Mouse (Mus musculus): ENCODE data around the gene Tmem150c. TPM values are rescaled to one million over a fixed set of nuclear protein-coding genes. Genes with fewer than 3 reads are reported as not detected.
A peak's percentile ranks its signal among the peaks of the same experiment; 100 is the strongest.

Tmem150c gene
- polyA plus RNA-seq, 2 experiments, result 4.8 to 7.3 TPM

- Histone ChIP-seq H3K4me3 (replicated peaks; ENCODE audit: low read length) (peak overlapping the region; percentile 22), H3K27me3 (ENCODE audit: control insufficient read depth, insufficient read depth, low read length) (peaks cover 7% of the 10 kb centered on the region; the same call in 1 of the 2 replicates), H3K4me2 (replicated peaks; ENCODE audit: low read depth, low read length, severe bottlenecking) (peak overlapping the region; percentile 36; the same call in 1 of the 2 replicates), H3K9ac (ENCODE audit: low read depth, low read length, severe bottlenecking) (0 out of 2 replicates have a peak overlapping the region, but pooled peaks have one; percentile 31), H3K36me3 (ENCODE audit: control insufficient read depth, insufficient read depth, low read length) (no peaks in the 10 kb centered on the region), H3K27ac (replicated peaks; ENCODE audit: low read depth, low read length) (no peak overlapping the region), H3K9me3 (ENCODE audit: control insufficient read depth, low read length) (no peaks in the 10 kb centered on the region), H3K4me1 (ENCODE audit: control insufficient read depth, insufficient read depth, low read length) (peaks cover 8% of the 10 kb centered on the region; the same call in 1 of the 2 replicates)
- DNase-seq (ENCODE audit: low spot score) (peak; percentile 8), ATAC-seq (ENCODE audit: low FRiP score, low read depth) (no peak)
- WGBS, result 2% methylated on average over 20 of the region's 20 CpGs
- no peak for TF ChIP-seq POLR2A (IDR thresholded peaks at IDR 0.05; ENCODE audit: borderline replicate concordance, extremely low read depth, insufficient read depth, insufficient read length)
These were observed 38.9 kb downstream of the Tmem150c start for GRCm38 (mm10) chr5:100120711-100121141.

GRCm38 (mm10) chr5:100119331-100119730, 40.3 kb downstream of the Tmem150c start:
- WGBS, result 63% methylated on average over 8 of the region's 8 CpGs
- TF ChIP-seq POLR2A (IDR thresholded peaks at IDR 0.05; ENCODE audit: borderline replicate concordance, extremely low read depth, insufficient read depth, insufficient read length), result no peak
- no peak overlapping the region for H3K9ac ChIP-seq (ENCODE audit: low read depth, low read length, severe bottlenecking)

DNA sequence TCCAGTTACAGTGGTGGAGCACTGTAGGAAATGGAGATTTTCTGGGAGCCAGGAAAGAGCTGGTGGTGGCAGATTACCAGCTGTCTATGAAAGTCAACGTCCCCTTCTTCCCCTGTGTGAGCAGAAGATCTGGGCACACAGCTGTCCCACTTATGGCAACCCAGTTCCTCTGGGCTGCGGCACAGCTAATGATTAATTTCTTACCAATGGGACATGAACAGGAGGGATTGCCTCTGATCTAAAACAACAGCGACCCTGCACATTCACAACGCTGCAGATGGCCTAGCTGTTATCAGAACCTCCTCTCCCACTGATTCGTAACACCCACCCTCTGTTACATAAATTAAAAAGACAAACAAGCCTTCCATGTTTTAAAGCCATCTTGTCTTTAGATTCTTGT, 46.2 kb downstream of the Tmem150c start:
- Histone ChIP-seq H3K27me3 (ENCODE audit: control insufficient read depth, insufficient read depth, low read length) (no peaks in the 10 kb centered on the region), H3K4me1 (ENCODE audit: control insufficient read depth, insufficient read depth, low read length) (no peaks in the 10 kb centered on the region), H3K9ac (ENCODE audit: low read depth, low read length, severe bottlenecking) (no peak overlapping the region), H3K27ac (replicated peaks; ENCODE audit: low read depth, low read length) (no peak overlapping the region), H3K36me3 (ENCODE audit: control insufficient read depth, insufficient read depth, low read length) (no peaks in the 10 kb centered on the region), H3K4me3 (replicated peaks; ENCODE audit: low read length) (no peak overlapping the region), H3K9me3 (ENCODE audit: control insufficient read depth, low read length) (no peaks in the 10 kb centered on the region), H3K4me2 (replicated peaks; ENCODE audit: low read depth, low read length, severe bottlenecking) (no peak overlapping the region)
- TF ChIP-seq POLR2A (IDR thresholded peaks at IDR 0.05; ENCODE audit: borderline replicate concordance, extremely low read depth, insufficient read depth, insufficient read length), result no peak
- 45% methylated on average over 5 of the region's 5 CpGs for WGBS
- no peak for DNase-seq (ENCODE audit: low spot score)
- no peak for ATAC-seq (ENCODE audit: low FRiP score, low read depth)

More at GRCm38 (mm10) chr5:100119331-100119730, 40.3 kb downstream of the Tmem150c start:
- ATAC-seq (ENCODE audit: low FRiP score, low read depth) (no peak), DNase-seq (ENCODE audit: low spot score) (no peak)
- H3K4me2 ChIP-seq (replicated peaks; ENCODE audit: low read depth, low read length, severe bottlenecking), result no peak overlapping the region
- no peak overlapping the region for H3K27ac ChIP-seq (replicated peaks; ENCODE audit: low read depth, low read length)
- H3K4me1 ChIP-seq (ENCODE audit: control insufficient read depth, insufficient read depth, low read length), result peaks cover 8% of the 10 kb centered on the region; the same call in 1 of the 2 replicates
- H3K9me3 ChIP-seq (ENCODE audit: control insufficient read depth, low read length), result no peaks in the 10 kb centered on the region
- peaks cover 7% of the 10 kb centered on the region; the same call in 1 of the 2 replicates for H3K27me3 ChIP-seq (ENCODE audit: control insufficient read depth, insufficient read depth, low read length)
- H3K36me3 ChIP-seq (ENCODE audit: control insufficient read depth, insufficient read depth, low read length), result no peaks in the 10 kb centered on the region
- no peak overlapping the region for H3K4me3 ChIP-seq (replicated peaks; ENCODE audit: low read length)

GRCm38 (mm10) chr5:100110581-100110980, 49.0 kb downstream of the Tmem150c start:
- Histone ChIP-seq H3K9me3 (ENCODE audit: control insufficient read depth, low read length) (no peaks in the 10 kb centered on the region), H3K36me3 (ENCODE audit: control insufficient read depth, insufficient read depth, low read length) (no peaks in the 10 kb centered on the region), H3K4me2 (replicated peaks; ENCODE audit: low read depth, low read length, severe bottlenecking) (no peak overlapping the region), H3K27me3 (ENCODE audit: control insufficient read depth, insufficient read depth, low read length) (no peaks in the 10 kb centered on the region), H3K4me1 (ENCODE audit: control insufficient read depth, insufficient read depth, low read length) (no peaks in the 10 kb centered on the region), H3K4me3 (replicated peaks; ENCODE audit: low read length) (no peak overlapping the region), H3K9ac (ENCODE audit: low read depth, low read length, severe bottlenecking) (no peak overlapping the region), H3K27ac (replicated peaks; ENCODE audit: low read depth, low read length) (no peak overlapping the region)
- TF ChIP-seq POLR2A (IDR thresholded peaks at IDR 0.05; ENCODE audit: borderline replicate concordance, extremely low read depth, insufficient read depth, insufficient read length), result no peak
- ATAC-seq (ENCODE audit: low FRiP score, low read depth), result no peak
- DNase-seq (ENCODE audit: low spot score), result no peak
- 62% methylated on average over 3 of the region's 3 CpGs for WGBS

GRCm38 (mm10) chr5:100109543-100110282, 49.9 kb downstream of the Tmem150c start:
- H3K4me1 ChIP-seq (ENCODE audit: control insufficient read depth, insufficient read depth, low read length), result no peaks in the 10 kb centered on the region
- 65% methylated on average over 7 of the region's 7 CpGs for WGBS
- H3K9me3 ChIP-seq (ENCODE audit: control insufficient read depth, low read length), result no peaks in the 10 kb centered on the region
- DNase-seq (ENCODE audit: low spot score), result no peak
- ATAC-seq (ENCODE audit: low FRiP score, low read depth), result no peak
- no peaks in the 10 kb centered on the region for H3K27me3 ChIP-seq (ENCODE audit: control insufficient read depth, insufficient read depth, low read length)
- H3K27ac ChIP-seq (replicated peaks; ENCODE audit: low read depth, low read length), result no peak overlapping the region
- no peaks in the 10 kb centered on the region for H3K36me3 ChIP-seq (ENCODE audit: control insufficient read depth, insufficient read depth, low read length)
- TF ChIP-seq POLR2A (IDR thresholded peaks at IDR 0.05; ENCODE audit: borderline replicate concordance, extremely low read depth, insufficient read depth, insufficient read length), result no peak
- H3K9ac ChIP-seq (ENCODE audit: low read depth, low read length, severe bottlenecking), result no peak overlapping the region
- no peak overlapping the region for H3K4me3 ChIP-seq (replicated peaks; ENCODE audit: low read length)
- H3K4me2 ChIP-seq (replicated peaks; ENCODE audit: low read depth, low read length, severe bottlenecking), result no peak overlapping the region

Measured in limb, embryonic 14.5 days (tissue).